Mouse (Mus musculus): Measurements from ENCODE around the gene Gja4. TPM values are rescaled to one million over a fixed set of nuclear protein-coding genes. Genes with fewer than 3 reads are reported as not detected.

Gene Gja4
- polyA plus RNA-seq, 1 experiment from 2014 or later: 11.4 TPM

DNA sequence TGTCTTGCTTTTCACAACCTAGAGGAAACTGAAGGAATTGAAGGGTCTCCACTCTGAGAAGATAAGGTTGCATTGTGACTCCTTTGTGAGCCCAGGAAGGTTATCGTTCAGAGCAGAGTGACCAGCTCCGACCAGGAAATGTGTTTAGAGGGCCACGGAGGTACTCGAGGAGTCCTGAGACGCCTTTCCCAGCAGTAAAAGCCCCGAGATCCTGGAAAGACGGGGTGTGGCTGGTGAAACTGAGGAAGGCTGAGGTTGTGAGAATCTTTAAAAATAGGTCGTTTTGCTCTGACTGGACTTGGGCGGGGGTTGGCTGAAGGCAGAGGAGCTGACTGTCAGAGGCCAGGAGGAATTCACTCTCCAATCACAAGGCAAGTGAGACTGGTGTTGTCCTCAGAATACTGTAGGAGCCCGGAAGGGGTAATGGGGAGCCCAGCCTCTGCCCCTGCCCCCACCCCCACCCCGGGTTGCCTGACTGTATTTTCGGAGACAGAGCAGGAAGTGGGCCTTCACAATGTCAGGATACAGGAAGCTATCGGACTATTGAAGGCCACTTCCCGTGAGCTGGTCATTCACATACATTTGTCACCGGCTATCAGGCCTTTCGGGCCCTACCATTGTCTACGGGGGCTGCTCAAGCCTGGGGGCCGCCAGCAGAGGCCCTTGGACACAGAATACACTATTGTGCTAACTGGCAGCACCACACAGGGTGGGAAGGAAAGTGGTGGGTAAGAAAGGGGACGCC is 50.2 kb downstream of the Gja4 start:
- no peak overlapping the region for H3K27ac ChIP-seq (ENCODE audit: low read depth, low read length)
- 66% methylated on average over 19 of the region's 19 CpGs for WGBS
- no peak for ATAC-seq

DNA sequence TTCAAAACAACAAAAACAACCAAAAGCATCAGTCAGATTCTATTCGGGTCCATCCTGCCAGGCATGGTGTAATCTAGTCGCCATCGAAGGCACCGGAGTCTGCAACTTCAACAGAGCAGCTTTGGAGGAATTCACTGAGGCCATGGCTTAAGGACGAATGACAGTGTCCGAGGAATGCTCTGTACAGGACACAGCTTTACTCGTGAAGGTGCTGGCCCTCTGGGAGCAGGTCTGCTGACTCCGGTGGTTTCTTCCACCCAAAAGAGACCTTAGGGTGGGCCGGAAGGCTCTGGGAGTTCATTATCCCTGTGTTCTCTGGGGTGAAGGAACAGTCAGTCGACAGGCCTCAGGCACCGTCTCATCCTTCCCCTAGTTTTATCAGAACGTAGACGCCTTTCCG is 52.2 kb downstream of the Gja4 start:
- Histone ChIP-seq H3K27ac (ENCODE audit: low read depth, low read length) (no peak overlapping the region), H3K27me3 (replicated peaks; ENCODE audit: control insufficient read depth, insufficient read depth, low read length) (no peaks in the 10 kb centered on the region), H3K9me3 (ENCODE audit: control insufficient read depth) (no peaks in the 10 kb centered on the region), H3K4me3 (ENCODE audit: low read depth, low read length) (no peak overlapping the region), H3K4me2 (replicated peaks; ENCODE audit: low read depth) (no peak overlapping the region), H3K36me3 (ENCODE audit: control insufficient read depth, insufficient read depth) (no peaks in the 10 kb centered on the region), H3K9ac (ENCODE audit: low read depth, low read length) (no peak overlapping the region), H3K4me1 (replicated peaks; ENCODE audit: control insufficient read depth, insufficient read depth, low read length) (no peaks in the 10 kb centered on the region)
- WGBS: 89% methylated on average over 14 of the region's 14 CpGs
- no peak for TF ChIP-seq CTCF (IDR thresholded peaks at IDR 0.05; ENCODE audit: low read depth)
- no peak for ATAC-seq

More for the DNA sequence above, 50.2 kb downstream of the Gja4 start:
- H3K27me3 ChIP-seq (replicated peaks; ENCODE audit: control insufficient read depth, insufficient read depth, low read length): no peaks in the 10 kb centered on the region
- no peaks in the 10 kb centered on the region for H3K4me1 ChIP-seq (replicated peaks; ENCODE audit: control insufficient read depth, insufficient read depth, low read length)
- no peaks in the 10 kb centered on the region for H3K9me3 ChIP-seq (ENCODE audit: control insufficient read depth)
- H3K9ac ChIP-seq (ENCODE audit: low read depth, low read length): no peak overlapping the region
- H3K4me2 ChIP-seq (replicated peaks; ENCODE audit: low read depth): no peak overlapping the region
- TF ChIP-seq CTCF (IDR thresholded peaks at IDR 0.05; ENCODE audit: low read depth): no peak
- no peaks in the 10 kb centered on the region for H3K36me3 ChIP-seq (ENCODE audit: control insufficient read depth, insufficient read depth)
- no peak overlapping the region for H3K4me3 ChIP-seq (ENCODE audit: low read depth, low read length)

Other genes starting within 250 kb of the Gja4 start
- 5.0 and 7.0 TPM in 2 replicates for gene Zmym6, start 236.7 kb downstream of the Gja4 start, polyA plus RNA-seq (2015; fragmentation: Nextera tagmentation; extraction: Ambion mirVana)
- 19.5 and 20.9 TPM in 2 replicates for gene Tmem35b, start 190.3 kb downstream of the Gja4 start, polyA plus RNA-seq (2015; fragmentation: Nextera tagmentation; extraction: Ambion mirVana)
- 0.46 and 0.59 TPM in 2 replicates for gene Dlgap3, start 144.8 kb downstream of the Gja4 start, polyA plus RNA-seq (2015; fragmentation: Nextera tagmentation; extraction: Ambion mirVana)
- 42.4 and 44.9 TPM in 2 replicates for gene Smim12, start 70.3 kb downstream of the Gja4 start, polyA plus RNA-seq (2015; fragmentation: Nextera tagmentation; extraction: Ambion mirVana)
- 0.68 and 1.3 TPM in 2 replicates for gene Gjb3, start 16.8 kb upstream of the Gja4 start, polyA plus RNA-seq (2015; fragmentation: Nextera tagmentation; extraction: Ambion mirVana)
- 0.13 and 0.26 TPM in 2 replicates for gene Gjb4, start 40.0 kb upstream of the Gja4 start, polyA plus RNA-seq (2015; fragmentation: Nextera tagmentation; extraction: Ambion mirVana)
- 1.3 and 1.6 TPM in 2 replicates for gene Gjb5, start 44.1 kb upstream of the Gja4 start, polyA plus RNA-seq (2015; fragmentation: Nextera tagmentation; extraction: Ambion mirVana)

Data from intestine, postnatal 0 days (tissue).